Mouse (Mus musculus) liver, adult 2 months (tissue): ENCODE measurements around the gene Fam57b. TPM values are rescaled to one million over a fixed set of nuclear protein-coding genes. Genes with fewer than 3 reads are reported as not detected.

Experiments
- DNase-seq: peaks from one replicate; pipeline ENCODE4 v3.0.0-alpha.2; 2011; ENCODE audit warnings: low read depth, low spot score; ENCODE audit errors: extremely low read depth
- H3K27ac ChIP-seq: fragments of 200-500 bp; replicated peaks from 2 replicates; pipeline ENCODE4 v1.5.1; 2012; ENCODE audit warnings: low read depth, mild to moderate bottlenecking, control low read depth, inconsistent platforms, low read length; ENCODE audit not compliant: insufficient read depth
- H3K27me3 ChIP-seq: fragments of 200-500 bp; 2 replicates; pipeline ENCODE4 v1.6.1; 2012; ENCODE audit warnings: mild to moderate bottlenecking, moderate library complexity, low read length, inconsistent platforms; ENCODE audit not compliant: control insufficient read depth, insufficient read depth
- H3K36me3 ChIP-seq: fragments of 200-500 bp; 2 replicates; pipeline ENCODE4 v1.6.1; 2012; ENCODE audit warnings: low read length, inconsistent platforms; ENCODE audit not compliant: control insufficient read depth, insufficient read depth
- H3K4me1 ChIP-seq: fragments of 200-500 bp; 2 replicates; pipeline ENCODE4 v1.6.1; 2011; ENCODE audit warnings: low read length; ENCODE audit not compliant: control insufficient read depth, insufficient read depth
- H3K4me3 ChIP-seq: fragments of 200-500 bp; 2 replicates; pipeline ENCODE4 v1.5.1; 2011; ENCODE audit warnings: low read depth, mild to moderate bottlenecking, control low read depth, low read length, moderate library complexity; ENCODE audit not compliant: insufficient read depth
- H3K79me2 ChIP-seq: fragments of 200-500 bp; 2 replicates; pipeline ENCODE4 v1.6.1; 2012; ENCODE audit warnings: inconsistent platforms, mild to moderate bottlenecking, low read length, moderate library complexity; ENCODE audit not compliant: control insufficient read depth, insufficient read depth
- H3K9ac ChIP-seq: fragments of 200-500 bp; 2 replicates; pipeline ENCODE4 v1.6.1; 2012; ENCODE audit warnings: low read depth, mild to moderate bottlenecking, control low read depth, inconsistent platforms, low read length
- CTCF ChIP-seq: fragments of 200-500 bp; IDR thresholded peaks from 2 replicates; pipeline ENCODE4 v1.5.1; 2011; ENCODE audit warnings: low read depth, low read length, control low read depth
- POLR2A ChIP-seq: fragments of 200-500 bp; IDR thresholded peaks from 2 replicates; pipeline ENCODE4 v1.6.1; 2011; ENCODE audit warnings: low read length, control low read depth; ENCODE audit not compliant: insufficient read depth; ENCODE audit errors: extremely low read depth
- WGBS: fragments of 180-500 bp; shearing (Covaris S2); methylation state at CpG from one replicate; pipeline ENCODE4 v1.1.7; 2018; 5-methylcytosine and 5-hydroxymethylcytosine counted together
- polyA plus RNA-seq: library from polyadenylated mRNA; depleted of rRNA; stranded (reverse); fragments of >200 nt; gene quantifications from 2 replicates; pipeline ENCODE4 v1.2.3, GENCODE M21; 2012
- total RNA-seq: library from RNA; depleted of rRNA; stranded (reverse); fragments of >200 nt; gene quantifications from 2 replicates; pipeline ENCODE4 v1.2.3, GENCODE M21; 2014

The Fam57b gene
- total and polyA plus RNA-seq, 2 experiments: 0.44 TPM; not detected in 1

DNA sequence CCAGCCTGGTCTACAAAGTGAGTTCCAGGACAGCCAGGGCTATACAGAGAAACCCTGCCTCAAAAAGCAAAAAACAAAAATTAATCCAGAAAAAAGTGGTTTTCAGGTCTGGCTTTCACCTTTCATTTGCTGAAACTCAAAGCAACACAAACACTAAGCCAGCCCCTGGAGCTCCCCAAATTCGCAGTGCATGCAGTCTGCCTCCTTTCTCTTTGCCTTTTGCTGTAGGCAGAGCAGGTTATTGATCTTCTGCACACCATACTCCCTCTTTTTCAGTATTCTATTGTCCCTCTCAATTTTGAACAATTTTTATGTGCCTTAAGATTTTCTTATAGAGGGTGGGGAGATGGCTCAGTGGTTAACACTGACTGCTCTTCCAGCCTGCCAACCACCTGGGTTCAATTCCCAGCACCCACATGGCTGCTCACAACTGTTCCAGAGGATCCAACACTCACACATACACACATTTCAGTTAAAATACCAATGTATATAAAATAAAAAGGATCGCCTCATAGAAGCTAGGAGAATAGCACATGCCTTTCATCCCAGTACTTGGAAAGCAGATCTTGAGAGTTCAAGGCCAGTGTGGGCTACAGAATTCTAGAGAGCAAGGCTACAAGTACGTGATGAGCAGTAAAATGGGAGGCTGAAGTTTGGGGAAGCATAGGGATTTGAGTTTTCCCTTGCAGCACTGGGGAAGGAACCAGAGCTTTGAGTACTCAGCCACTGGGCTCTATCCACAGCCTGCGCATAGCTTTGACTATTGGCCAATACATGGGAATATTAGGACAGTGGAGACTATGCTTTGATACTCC lies 3.8 kb upstream of the Fam57b start:
- peaks cover 9% of the 10 kb centered on the region for H3K4me1 ChIP-seq
- 78% methylated on average over 4 of the region's 4 CpGs for WGBS
- DNase-seq: no peak
- peak overlapping the region; percentile 48 for H3K27ac ChIP-seq
- no peak overlapping the region for H3K9ac ChIP-seq
- H3K79me2 ChIP-seq: peaks cover 6% of the 10 kb centered on the region; the same call in 1 of the 2 replicates
- no peak for TF ChIP-seq POLR2A
- no peak for TF ChIP-seq CTCF
- H3K36me3 ChIP-seq: peaks cover 29% of the 10 kb centered on the region
- no peaks in the 10 kb centered on the region for H3K27me3 ChIP-seq
- no peak overlapping the region for H3K4me3 ChIP-seq

DNA sequence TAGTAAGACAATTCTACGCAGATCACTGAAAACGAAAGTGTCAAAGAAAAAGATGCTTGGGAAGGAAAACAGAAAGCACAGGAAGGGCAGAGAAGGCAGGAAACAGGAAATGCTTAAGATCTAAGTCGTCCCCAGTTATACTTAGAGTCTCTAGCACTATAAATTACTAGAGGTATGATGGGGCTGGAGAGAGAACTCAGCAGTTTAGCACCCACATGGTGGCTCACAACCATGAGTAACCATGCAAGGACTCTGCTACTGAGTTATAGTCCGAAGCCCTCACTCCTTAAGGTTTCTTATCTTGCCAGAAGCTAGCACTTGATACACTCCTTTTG lies 3.2 kb upstream of the Fam57b start:
- Histone ChIP-seq H3K27me3 (no peaks in the 10 kb centered on the region), H3K36me3 (peaks cover 26% of the 10 kb centered on the region), H3K27ac (peak overlapping the region; percentile 48; the same call in 1 of the 2 replicates), H3K9ac (no peak overlapping the region), H3K4me1 (peaks cover 9% of the 10 kb centered on the region), H3K79me2 (peaks cover 8% of the 10 kb centered on the region; the same call in 1 of the 2 replicates), H3K4me3 (no peak overlapping the region)
- DNase-seq: no peak
- WGBS: 66% methylated on average over 4 of the region's 4 CpGs
- no peak for TF ChIP-seq POLR2A
- no peak for TF ChIP-seq CTCF

DNA sequence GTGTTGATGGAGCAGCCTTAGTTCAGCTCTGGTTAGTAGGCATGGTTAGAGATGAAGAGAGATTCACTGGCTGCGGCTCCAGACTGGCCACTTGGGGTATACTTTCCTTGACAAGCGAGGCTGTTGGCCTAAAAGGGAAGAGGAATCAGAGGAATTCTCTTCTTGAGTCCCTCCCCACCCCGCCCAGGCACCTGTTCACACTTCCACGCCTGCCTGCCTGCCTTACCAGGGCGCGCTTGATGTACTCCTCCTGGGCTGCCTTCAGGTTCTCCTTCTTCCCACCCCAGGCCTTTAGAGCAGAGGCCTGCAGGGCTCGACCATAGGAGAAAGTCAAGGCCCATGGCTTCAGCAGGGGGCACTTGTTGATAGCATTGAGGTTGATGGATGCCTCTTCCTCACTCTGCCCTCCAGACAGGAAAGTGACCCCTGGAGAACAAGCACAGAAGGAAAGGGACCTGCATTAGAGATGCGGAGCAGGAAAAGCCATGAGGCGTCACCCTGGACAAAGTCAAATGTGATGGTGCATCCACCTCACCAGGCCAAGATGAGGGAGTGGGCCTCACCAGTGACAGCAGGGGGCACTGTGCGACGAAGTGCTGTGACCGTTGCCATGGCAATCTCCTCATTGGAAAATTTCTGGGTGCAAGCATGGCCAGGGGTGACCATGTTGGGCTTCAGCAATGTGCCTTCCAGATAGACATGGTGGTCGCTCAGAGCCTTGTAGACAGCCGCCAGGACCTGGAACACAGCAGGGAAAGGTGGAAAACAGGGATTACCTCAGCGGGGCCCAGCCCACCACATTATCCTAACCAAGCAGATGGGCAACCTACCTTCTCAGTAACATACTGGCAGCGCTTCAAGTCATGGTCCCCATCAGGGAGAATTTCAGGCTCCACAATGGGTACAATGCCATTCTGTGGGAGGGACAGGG lies 1.8 kb upstream of the Fam57b start:
- no peaks in the 10 kb centered on the region for H3K27me3 ChIP-seq
- DNase-seq: no peak
- no peak overlapping the region for H3K4me3 ChIP-seq
- 89% methylated on average over 16 of the region's 16 CpGs for WGBS
- peaks cover 7% of the 10 kb centered on the region for H3K4me1 ChIP-seq
- no peak overlapping the region for H3K27ac ChIP-seq
- H3K79me2 ChIP-seq: peaks cover 8% of the 10 kb centered on the region; the same call in 1 of the 2 replicates
- H3K9ac ChIP-seq: no peak overlapping the region
- no peak for TF ChIP-seq POLR2A
- TF ChIP-seq CTCF: no peak
- peaks cover 20% of the 10 kb centered on the region for H3K36me3 ChIP-seq

DNA sequence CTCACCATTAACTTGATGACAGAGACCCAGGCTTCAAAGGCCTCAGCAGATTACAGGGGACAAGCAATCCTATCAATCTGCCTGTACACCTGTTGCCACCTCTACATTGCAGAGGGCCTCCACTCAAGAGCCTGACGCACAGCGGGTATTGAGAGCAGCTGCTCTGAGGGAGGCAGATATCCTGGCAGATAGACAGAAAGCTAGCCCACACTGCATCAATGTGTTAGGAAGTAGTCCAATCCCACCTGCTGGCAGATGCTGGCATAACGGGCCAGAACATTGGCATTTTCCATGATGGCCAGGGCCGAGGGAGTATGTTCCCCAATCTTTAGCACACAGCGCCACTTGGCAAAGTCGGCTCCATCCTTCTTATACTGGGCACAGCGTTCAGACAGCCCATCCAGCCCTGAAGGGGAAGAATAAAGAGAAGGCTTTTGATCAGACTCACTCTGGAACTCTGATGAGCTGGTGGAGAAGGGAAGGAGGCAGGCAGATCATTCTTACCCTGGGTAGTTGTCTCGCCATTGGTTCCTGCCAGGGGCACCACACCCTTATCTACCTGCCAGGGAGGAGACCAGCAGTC lies 1.0 kb upstream of the Fam57b start:
- Histone ChIP-seq H3K27me3 (no peaks in the 10 kb centered on the region), H3K9ac (no peak overlapping the region), H3K4me3 (no peak overlapping the region), H3K79me2 (peaks cover 8% of the 10 kb centered on the region; the same call in 1 of the 2 replicates), H3K27ac (no peak overlapping the region), H3K4me1 (peaks cover 5% of the 10 kb centered on the region; the same call in 1 of the 2 replicates), H3K36me3 (peaks cover 17% of the 10 kb centered on the region)
- 79% methylated on average over 8 of the region's 8 CpGs for WGBS
- DNase-seq: no peak
- TF ChIP-seq POLR2A (no peak), CTCF (0 out of 2 replicates have a peak, but pooled peaks have one; percentile 6)

DNA sequence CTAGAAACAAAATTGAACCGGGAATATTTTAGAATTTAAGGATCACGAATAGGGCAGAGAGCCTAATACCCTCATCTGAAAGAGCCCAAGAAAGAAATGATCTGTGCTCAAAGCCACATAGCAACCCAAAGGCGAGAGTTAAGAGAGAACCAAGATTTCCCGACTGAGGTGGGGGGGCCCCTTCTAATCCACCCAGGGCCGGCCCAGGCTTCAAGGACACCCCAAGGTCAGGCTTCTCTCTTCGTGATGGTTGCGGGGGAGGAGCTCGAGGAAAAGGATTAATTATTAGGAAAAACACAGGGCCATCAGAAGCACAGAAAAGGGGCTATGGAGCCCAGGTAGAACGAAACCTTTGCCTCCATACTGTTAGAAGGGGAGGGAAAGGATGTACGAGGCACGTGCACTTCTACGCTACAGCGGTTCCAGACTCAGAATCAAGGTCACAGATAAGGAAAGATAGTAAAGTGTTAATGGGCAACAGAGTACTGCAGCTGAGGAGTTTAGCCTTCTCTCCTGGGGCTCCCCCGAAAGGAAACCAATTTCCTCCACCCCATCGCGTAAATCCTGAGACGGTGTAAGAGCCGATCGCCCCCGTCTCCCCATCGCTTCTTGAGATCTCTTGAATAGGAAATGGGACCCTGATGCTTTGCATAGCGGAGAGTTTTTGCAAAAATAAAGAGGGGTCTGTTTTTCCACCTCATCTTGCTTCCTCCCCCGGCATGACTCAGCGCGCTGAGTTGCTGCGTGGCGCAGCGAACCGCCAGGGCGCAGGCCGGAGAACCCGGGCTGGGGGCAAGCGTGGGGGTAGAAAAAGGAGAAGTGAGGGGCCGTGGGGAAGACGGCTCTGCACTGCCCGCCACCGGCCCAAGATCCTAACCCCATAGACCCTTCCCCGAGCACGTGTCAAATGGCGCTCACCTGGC lies 920 bp downstream of the Fam57b start:
- DNase-seq: no peak
- no peaks in the 10 kb centered on the region for H3K27me3 ChIP-seq
- peaks cover 3% of the 10 kb centered on the region; the same call in 1 of the 2 replicates for H3K79me2 ChIP-seq
- peak overlapping the region; percentile 82 for H3K27ac ChIP-seq
- H3K4me1 ChIP-seq: 0 out of 2 replicates have a peak, but pooled peaks cover 3% of the 10 kb centered on the region
- WGBS: under 1% methylated on average over 40 of the region's 40 CpGs
- H3K4me3 ChIP-seq: peak overlapping the region; percentile 75
- no peak for TF ChIP-seq CTCF
- TF ChIP-seq POLR2A: no peak
- H3K36me3 ChIP-seq: peaks cover 17% of the 10 kb centered on the region
- H3K9ac ChIP-seq: peak overlapping the region; percentile 89
